Mouse (Mus musculus) right cerebral cortex, postnatal 36 days (tissue): ENCODE results near the gene Stxbp5l.
"Not testable (repeated sequence)": the region's sequence is repeated elsewhere in the genome, so short reads cannot be mapped to it uniquely, and the experiment has no call there.

ENCODE experiments used
- DNase-seq, 2 experiments: peaks; one replicate each; pipeline ENCODE4 v3.0.0; 2022; ENCODE audit warnings: low spot score in 2 of 2, mixed read lengths in 1 of 2

Gene Stxbp5l

GRCm38 (mm10) chr16:37384821-37385344, at the start of gene Stxbp5l:
Stxbp5l (minus strand) TSS chr16:37384962.
- peak; percentile 93 to 94 for DNase-seq

GRCm38 (mm10) chr16:37433418-37434204, 48.8 kb upstream of the Stxbp5l start:
- peak; percentile 32 to 41 for DNase-seq

DNA sequence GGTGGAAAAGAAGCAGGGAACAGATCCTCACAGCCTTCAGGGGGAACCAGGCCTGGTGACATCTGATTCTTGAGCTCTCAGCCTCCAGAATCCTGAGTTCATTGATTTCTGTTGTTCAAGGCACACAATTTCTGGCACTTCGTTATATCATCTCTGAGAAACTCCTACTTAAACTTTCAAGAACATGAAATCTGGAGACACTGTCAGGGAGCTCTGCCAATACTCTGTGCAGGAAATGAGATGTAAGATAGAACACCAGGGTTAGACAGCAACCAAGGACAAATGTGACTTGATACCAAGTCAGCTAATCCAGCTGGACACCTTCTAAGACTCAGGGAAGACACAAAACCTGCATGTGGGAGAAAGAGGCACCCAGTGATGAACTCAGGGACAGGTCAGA, 40.7 kb upstream of the Stxbp5l start:
- no peak for DNase-seq

- no peak for DNase-seq
Measured at GRCm38 (mm10) chr16:37422874-37423273, 38.1 kb upstream of the Stxbp5l start.

- no peak for DNase-seq
Measured at GRCm38 (mm10) chr16:37421851-37422250, 37.1 kb upstream of the Stxbp5l start.

DNA sequence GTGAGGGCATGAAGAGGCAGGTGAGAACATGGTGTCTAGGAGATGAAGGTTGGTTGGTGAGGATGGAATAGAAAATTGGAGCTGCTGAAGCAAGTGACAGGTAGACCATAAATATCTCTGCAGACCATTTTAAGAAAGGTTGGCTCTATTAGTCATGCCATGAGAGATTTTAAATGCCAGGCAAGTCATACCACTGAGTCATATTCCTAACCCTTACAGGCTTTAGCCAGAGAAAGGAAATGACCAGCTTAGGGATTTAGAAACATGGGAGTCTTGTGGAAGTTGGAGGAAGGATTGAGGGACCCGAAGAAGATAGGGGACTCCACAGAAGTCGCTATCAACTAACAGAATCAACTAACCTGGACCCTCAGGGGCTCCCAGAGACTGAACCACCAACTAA, 35.8 kb upstream of the Stxbp5l start:
- DNase-seq, result no peak

GRCm38 (mm10) chr16:37405536-37405935, 20.8 kb upstream of the Stxbp5l start:
- peak; percentile 20 for DNase-seq

GRCm38 (mm10) chr16:37404922-37405321, 20.2 kb upstream of the Stxbp5l start:
- DNase-seq, result no peak

- DNase-seq, result no peak
Measured at GRCm38 (mm10) chr16:37389964-37390363, 5.2 kb upstream of the Stxbp5l start.

- no peak for DNase-seq
Measured at GRCm38 (mm10) chr16:37389201-37389905, 4.6 kb upstream of the Stxbp5l start.

GRCm38 (mm10) chr16:37384369-37384768, 393 bp downstream of the Stxbp5l start:
- peak; percentile 63 to 65 for DNase-seq

DNA sequence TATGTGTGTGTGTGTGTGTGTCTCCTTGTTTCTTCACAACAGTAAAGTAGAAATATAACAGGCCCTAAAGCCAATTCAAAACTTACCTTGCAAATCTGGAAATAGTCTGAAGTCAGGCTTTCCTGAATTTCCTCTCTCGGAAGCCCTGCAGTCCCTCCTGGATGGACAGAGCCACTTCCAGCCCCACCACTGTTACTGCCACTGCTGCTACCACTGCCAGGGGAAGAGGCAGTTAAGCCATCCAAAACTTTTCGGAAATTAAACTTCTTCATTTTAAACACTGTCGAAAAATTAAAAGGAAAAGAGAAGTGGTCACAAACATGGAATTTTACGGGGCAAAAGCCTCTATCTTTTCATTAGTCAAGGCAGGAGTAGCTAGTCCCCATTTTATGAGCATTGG, 1.3 kb downstream of the Stxbp5l start:
- DNase-seq, result no peak

DNA sequence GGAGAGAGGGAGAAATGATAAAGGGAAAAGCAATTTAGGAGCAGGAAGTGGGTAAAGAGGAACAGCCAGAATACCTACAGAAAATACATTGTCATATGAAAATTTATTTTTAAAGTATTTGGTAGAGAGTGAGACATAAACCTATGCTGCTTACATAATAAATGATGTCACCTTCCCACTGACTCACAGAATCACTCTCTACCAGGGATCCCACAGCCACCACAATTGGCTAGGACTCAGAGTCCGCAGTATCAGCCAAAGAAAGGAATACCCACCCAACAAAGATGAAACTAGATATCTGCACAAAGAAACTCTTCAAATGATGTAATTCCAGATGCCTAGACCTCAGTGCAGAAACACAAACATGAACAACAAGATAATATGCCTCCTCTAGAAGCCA, 12.0 kb downstream of the Stxbp5l start:
- DNase-seq, result no peak

GRCm38 (mm10) chr16:37367426-37367825, 17.3 kb downstream of the Stxbp5l start:
- no peak for DNase-seq

DNA sequence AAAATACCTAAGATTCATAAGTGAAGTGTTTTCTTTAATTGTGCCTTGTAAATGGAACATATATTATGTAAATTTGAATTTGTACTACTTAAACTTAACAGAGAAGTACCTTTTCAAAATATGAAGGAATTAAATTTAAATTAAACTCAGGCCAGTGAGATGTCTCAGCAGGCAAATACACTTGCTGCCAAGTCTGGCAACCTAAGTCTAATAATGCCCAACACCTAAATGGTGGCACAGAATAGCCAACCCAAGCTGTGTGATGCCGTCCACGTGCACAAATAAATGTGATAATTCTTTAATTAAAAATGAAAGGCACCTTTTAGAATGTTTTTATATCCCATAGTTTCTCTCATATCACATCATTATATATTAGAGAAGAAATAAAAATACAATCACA, 20.8 kb downstream of the Stxbp5l start:
- DNase-seq, result no peak

GRCm38 (mm10) chr16:37355621-37356020, 29.1 kb downstream of the Stxbp5l start:
- DNase-seq, result no peak

GRCm38 (mm10) chr16:37347092-37347491, 37.7 kb downstream of the Stxbp5l start:
- no peak for DNase-seq

DNA sequence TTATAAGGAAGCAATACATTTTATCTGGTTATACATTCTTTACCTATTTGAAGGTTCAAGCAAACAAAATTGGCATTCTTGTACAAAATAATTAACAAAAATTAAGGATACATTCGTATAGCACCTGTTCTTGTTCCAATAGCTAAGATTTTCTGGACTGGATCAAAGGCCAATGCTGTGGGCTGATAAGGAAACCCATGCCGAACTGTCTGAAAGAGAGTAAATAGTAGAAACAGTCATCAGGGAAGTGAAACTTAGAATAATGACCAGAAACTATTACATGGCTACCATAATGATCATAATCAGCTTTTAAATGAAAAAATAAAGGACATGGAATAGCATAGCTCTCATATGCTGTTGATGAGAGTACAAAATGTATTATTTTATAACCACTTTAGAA, 39.8 kb downstream of the Stxbp5l start:
- DNase-seq, result no peak

GRCm38 (mm10) chr16:37341446-37341845, 43.3 kb downstream of the Stxbp5l start:
- DNase-seq, result not testable (repeated sequence)

DNA sequence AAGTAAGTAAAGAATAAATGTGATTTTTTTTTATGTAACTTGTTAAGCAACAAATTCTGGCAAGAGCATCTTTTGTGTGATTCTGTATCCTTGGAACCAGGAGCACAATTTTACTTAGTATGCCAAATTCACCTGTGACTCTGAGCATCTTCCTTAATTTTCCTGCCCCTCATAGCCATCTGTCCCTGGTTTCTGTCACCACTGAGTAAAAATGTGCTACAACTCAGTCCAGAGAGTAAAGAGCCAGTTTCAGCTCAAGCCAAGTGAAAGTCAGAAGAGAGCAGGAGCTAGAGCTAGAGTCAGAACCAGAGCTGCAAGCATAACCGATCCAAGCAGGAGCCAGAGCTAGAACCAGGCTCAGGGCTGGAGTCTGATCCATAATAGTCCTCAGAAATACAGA, 46.6 kb downstream of the Stxbp5l start:
- DNase-seq, result no peak

DNA sequence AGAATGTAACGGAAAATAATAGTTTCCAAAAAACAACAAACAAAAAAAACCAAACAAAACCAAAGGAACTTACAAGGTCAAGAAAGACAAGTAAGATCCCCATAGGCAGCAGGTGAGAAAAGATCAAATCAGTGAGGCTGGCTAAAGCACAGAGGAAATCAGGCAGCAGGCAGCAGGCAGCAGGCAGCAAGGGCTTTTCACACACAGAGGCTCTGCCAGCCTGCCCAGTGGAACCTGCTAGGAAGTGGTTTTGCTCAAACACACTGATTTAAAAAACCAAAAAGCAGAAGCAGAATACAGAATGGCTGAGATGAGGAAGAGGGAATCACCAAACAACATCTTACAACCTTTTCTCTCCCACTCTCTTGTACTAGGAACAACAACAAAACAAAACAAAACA, 47.2 kb downstream of the Stxbp5l start:
- DNase-seq, result no peak

DNA sequence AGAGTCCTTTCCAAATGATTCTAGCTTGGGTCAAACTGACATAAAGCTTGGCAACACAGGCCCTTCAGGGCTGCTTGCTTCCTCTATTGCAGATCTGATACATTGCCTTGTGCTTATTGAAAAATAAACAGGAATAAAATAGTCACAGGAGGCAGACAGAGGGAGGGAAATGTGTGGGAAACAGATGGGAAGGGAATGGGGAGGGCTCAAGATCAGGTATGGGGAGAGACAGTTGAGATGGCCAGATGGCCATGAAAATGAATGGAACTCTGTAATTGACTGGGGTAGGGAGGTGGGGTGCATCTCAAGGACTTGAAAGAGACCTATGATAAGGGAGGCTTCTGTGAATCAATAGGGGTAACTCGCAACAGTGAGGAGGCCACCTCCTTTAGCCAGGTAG, 80.3 kb downstream of the Stxbp5l start:
- DNase-seq, result no peak

- DNase-seq, result no peak
Measured at GRCm38 (mm10) chr16:37292593-37292992, 92.2 kb downstream of the Stxbp5l start.
